In genomic region chr2:157744619-157745018, GRCm38 (mm10) we compare ENCODE assay signal across 14 mouse cellular contexts. TPM values are rescaled to one million over a fixed set of nuclear protein-coding genes. Genes with fewer than 3 reads are reported as not detected.
A peak's percentile ranks its signal among the peaks of the same experiment; 100 is the strongest.
DNase-seq lines count a peak whose midpoint lies in the region; ATAC-seq and TF ChIP-seq lines count a peak whose summit lies in the region.
"Had no signal": no experiment of that assay in that cellular context is flagged by ENCODE, and none has a peak within 500 bp of the region (broad histone marks: within the 10 kb centered on the region; RNA-seq: fewer than 3 reads in every experiment).

No protein-coding gene starts in this region.

- no peaks in the 10 kb centered on the region for H3K27me3 ChIP-seq in thymus, adult 2 months (ENCODE audit: control insufficient read depth, insufficient read depth, low read length)
- H3K27me3 ChIP-seq in midbrain, embryonic 11.5 days (ENCODE audit: control insufficient read depth, insufficient read depth, low read length): no peaks in the 10 kb centered on the region
- H3K27me3 ChIP-seq: heart, embryonic 13.5 days; limb, embryonic 15.5 days; midbrain, embryonic 13.5 days had no signal

- no peaks in the 10 kb centered on the region; the same call in 1 of the 2 replicates for H3K9me3 ChIP-seq in midbrain, embryonic 11.5 days (ENCODE audit: control insufficient read depth, low read length)
- H3K9me3 ChIP-seq: heart, embryonic 13.5 days; hindbrain, embryonic 10.5 days; limb, embryonic 15.5 days; midbrain, embryonic 13.5 days had no signal

- H3K4me1 ChIP-seq in thymus, adult 2 months (replicated peaks; ENCODE audit: control insufficient read depth, insufficient read depth, low read length): peaks cover 13% of the 10 kb centered on the region
- H3K4me1 ChIP-seq in midbrain, embryonic 11.5 days (ENCODE audit: control insufficient read depth, insufficient read depth, low read length): no peaks in the 10 kb centered on the region
- H3K4me1 ChIP-seq: limb, embryonic 15.5 days had no signal

- no peak for TF ChIP-seq CTCF in thymus, adult 2 months (IDR thresholded peaks at IDR 0.05; ENCODE audit: borderline replicate concordance, control insufficient read depth, extremely low read depth, insufficient read depth, low read length, poor library complexity)

- no peaks in the 10 kb centered on the region for H3K36me3 ChIP-seq in thymus, adult 2 months (ENCODE audit: control insufficient read depth, insufficient read depth, low read length)
- H3K36me3 ChIP-seq in midbrain, embryonic 11.5 days (ENCODE audit: control insufficient read depth, insufficient read depth, low read length): no peaks in the 10 kb centered on the region

- DNase-seq in adrenal gland, postnatal 14 days: peak; percentile 22
- DNase-seq in adrenal gland, postnatal 4 days (ENCODE audit: low spot score in 2 of 2): no peak
- peak; percentile 42 for DNase-seq in thymus, adult 2 months
- no peak for DNase-seq in midbrain, embryonic 11.5 days (ENCODE audit: low spot score, missing footprints)
- DNase-seq in left cerebral cortex, postnatal 4 days: no peak
- DNase-seq: adrenal gland, postnatal 25 days; cerebellum, postnatal 14 days had no signal

- ATAC-seq in CD4-positive, CD25-positive, alpha-beta regulatory T cell, adult 4 months: peak; percentile 69
- ATAC-seq in inflammation-experienced regulatory T-cells, adult 6 months: peak; percentile 66
- no peak for ATAC-seq in midbrain, embryonic 11.5 days (ENCODE audit: low FRiP score)
- no peak for ATAC-seq in monocyte, adult 5-6 weeks (replicated peaks; ENCODE audit: insufficient number of reproducible peaks, low FRiP score, low TSS enrichment, poor library complexity, severe bottlenecking)
- ATAC-seq: midbrain, embryonic 13.5 days had no signal

- intact Hi-C loops in left cerebral cortex, postnatal 4 days (cut with DNase I): no loop called here

- no peak overlapping the region for H3K4me2 ChIP-seq in midbrain, embryonic 11.5 days
- H3K4me2 ChIP-seq: heart, embryonic 13.5 days; limb, embryonic 15.5 days; midbrain, embryonic 13.5 days had no signal

- H3K27ac ChIP-seq in thymus, adult 2 months (ENCODE audit: control insufficient read depth, insufficient read depth, low read length): no peak overlapping the region
- H3K27ac ChIP-seq in midbrain, embryonic 11.5 days (ENCODE audit: low read depth, low read length): no peak overlapping the region
- H3K27ac ChIP-seq: heart, embryonic 13.5 days; hindbrain, embryonic 10.5 days; limb, embryonic 15.5 days; midbrain, embryonic 13.5 days had no signal

- WGBS in thymus, adult 2 months: 16% methylated on average over 7 of the region's 7 CpGs
- 86% methylated on average over 7 of the region's 7 CpGs for WGBS in midbrain, embryonic 11.5 days

- TF ChIP-seq POLR2A in thymus, adult 2 months (IDR thresholded peaks at IDR 0.05; ENCODE audit: control insufficient read depth, extremely low read depth, insufficient read depth, low read length, poor library complexity): no peak

- no peak overlapping the region for H3K4me3 ChIP-seq in thymus, adult 2 months (ENCODE audit: control insufficient read depth, insufficient read depth, low read length)
- no peak overlapping the region for H3K4me3 ChIP-seq in midbrain, embryonic 11.5 days (ENCODE audit: low read depth, low read length)
- H3K4me3 ChIP-seq: heart, embryonic 13.5 days; hindbrain, embryonic 10.5 days; limb, embryonic 15.5 days; midbrain, embryonic 13.5 days had no signal

- no peak overlapping the region for H3K9ac ChIP-seq in midbrain, embryonic 11.5 days (ENCODE audit: low read length)
- H3K9ac ChIP-seq: heart, embryonic 13.5 days; limb, embryonic 15.5 days; midbrain, embryonic 13.5 days had no signal

RNA-seq across cellular contexts. Expression of gene Ctnnbl1, which starts 7.4 kb away (rescaled TPM):
- 18.4 and 20.5 TPM in 2 replicates for total RNA-seq in adrenal gland, postnatal 14 days (2021)
- 10 to 100 TPM; 26.7 to 29.0 TPM for total RNA-seq in adrenal gland, postnatal 4 days (2021)
- 10 to 100 TPM; 71.0 to 71.9 TPM for polyA plus RNA-seq in CD4-positive, CD25-positive, alpha-beta regulatory T cell, adult 4 months (2017; shearing (Covaris generic))
- 10 to 100 TPM; 45.7 to 73.0 (median 53.6) TPM for polyA plus RNA-seq in inflammation-experienced regulatory T-cells, adult 6 months (2017; shearing (Covaris generic))
- 65.5 and 68.5 TPM in 2 replicates for polyA plus RNA-seq in thymus, adult 2 months (2012; rRNA removed)
- polyA plus RNA-seq in midbrain, embryonic 11.5 days (2014; fragmentation: Nextera tagmentation; extraction: Ambion mirVana): 98.8 and 109 TPM in 2 replicates
- total RNA-seq in monocyte, adult 5-6 weeks (2017): 42.9 to 46.7 TPM (median 46.5 TPM) in 3 replicates
- total RNA-seq in left cerebral cortex, postnatal 4 days (2021): 10 to 100 TPM; 32.8 to 39.3 TPM

Comparison
In these comparisons a context has a peak if more than half of its experiments do, and no peak if none do; other contexts are left out.
1. DNase-seq: peak in adrenal gland, postnatal 14 days (single experiment) and thymus, adult 2 months (single experiment); none in adrenal gland, postnatal 4 days (0 of 2), midbrain, embryonic 11.5 days (single experiment) and left cerebral cortex, postnatal 4 days (single experiment).
2. ATAC-seq: peak in CD4-positive, CD25-positive, alpha-beta regulatory T cell, adult 4 months (single experiment) and inflammation-experienced regulatory T-cells, adult 6 months (single experiment); none in midbrain, embryonic 11.5 days (single experiment) and monocyte, adult 5-6 weeks (single experiment).